Comparison of ENCODE assay signal across 8 mouse cellular contexts in genomic region chr1:92647752-92648151, GRCm38 (mm10). TPM values are rescaled to one million over a fixed set of nuclear protein-coding genes. Genes with fewer than 3 reads are reported as not detected.
A peak's percentile ranks its signal among the peaks of the same experiment; 100 is the strongest.
DNase-seq lines count a peak whose midpoint lies in the region; ATAC-seq lines count a peak whose summit lies in the region.

No protein-coding gene starts in this region.

- intact Hi-C loops in heart, postnatal 25 days (cut with DNase I) = loop anchor here (1.0 to 5.0 kb wide), 3 partner anchors 33 to 185 kb away; partner anchors contain the start of gene Gpc1
- intact Hi-C loops in left cerebral cortex, postnatal 25 days (cut with DNase I) = loop anchor here (1.0 to 5.0 kb wide), 4 partner anchors 33 to 250 kb away; no protein-coding TSS in a partner anchor

- peak; percentile 80 for ATAC-seq in inflammation-experienced regulatory T-cells, adult 6 months

- DNase-seq in heart, adult 11 months = peak; percentile 90
- no peak for DNase-seq in heart, postnatal 25 days (ENCODE audit: low spot score)
- DNase-seq in cerebellum, adult 9-11 months = peak; percentile 65
- DNase-seq in frontal cortex, postnatal 36 days (ENCODE audit: low spot score in 2 of 2) = peak; percentile 75 to 77
- peak; percentile 65 to 70 for DNase-seq in left cerebral cortex, postnatal 25 days (ENCODE audit: low spot score in 2 of 2)
- peak; percentile 87 for DNase-seq in mesoderm, embryonic 11.5 days (ENCODE audit: low read depth, low spot score)
- DNase-seq in skeletal muscle tissue, adult 2 months (ENCODE audit: low read depth, low spot score) = peak; percentile 50

RNA-seq across cellular contexts. Expression of gene Otos, which starts 0.9 kb away (rescaled TPM):
- not detected for total RNA-seq in heart, postnatal 25 days (2021)
- 1 to 10 TPM in 2 of 3 experiments, under 1 TPM in 1; 0.64 to 2.5 (median 1.7) TPM for polyA plus RNA-seq in inflammation-experienced regulatory T-cells, adult 6 months (2017; shearing (Covaris generic))
- not detected for total RNA-seq in left cerebral cortex, postnatal 25 days (2021)

RNA-seq across cellular contexts. Expression of gene Cops9, which starts 6.0 kb away (rescaled TPM):
- total RNA-seq in heart, postnatal 25 days (2021) = 100 to 1,000 TPM; 218 to 222 TPM
- 100 to 1,000 TPM; 205 to 272 (median 248) TPM for polyA plus RNA-seq in inflammation-experienced regulatory T-cells, adult 6 months (2017; shearing (Covaris generic))
- 100 to 1,000 TPM; 232 to 248 TPM for total RNA-seq in left cerebral cortex, postnatal 25 days (2021)

RNA-seq across cellular contexts. Expression of gene Olfr12, which starts 30.2 kb away (rescaled TPM):
- not detected for total RNA-seq in heart, postnatal 25 days (2021)
- polyA plus RNA-seq in inflammation-experienced regulatory T-cells, adult 6 months (2017; shearing (Covaris generic)) = not detected
- total RNA-seq in left cerebral cortex, postnatal 25 days (2021) = not detected

RNA-seq across cellular contexts. Expression of gene Olfr1410, which starts 42.2 kb away (rescaled TPM):
- not detected for total RNA-seq in heart, postnatal 25 days (2021)
- polyA plus RNA-seq in inflammation-experienced regulatory T-cells, adult 6 months (2017; shearing (Covaris generic)) = not detected
- total RNA-seq in left cerebral cortex, postnatal 25 days (2021) = not detected

RNA-seq across cellular contexts. Expression of gene Olfr1411, which starts 53.5 kb away (rescaled TPM):
- not detected for total RNA-seq in heart, postnatal 25 days (2021)
- not detected for polyA plus RNA-seq in inflammation-experienced regulatory T-cells, adult 6 months (2017; shearing (Covaris generic))
- total RNA-seq in left cerebral cortex, postnatal 25 days (2021) = not detected
